Mouse (Mus musculus): ENCODE measurements around the gene Ccdc9. TPM values are rescaled to one million over a fixed set of nuclear protein-coding genes. Genes with fewer than 3 reads are reported as not detected.
A peak's percentile ranks its signal among the peaks of the same experiment; 100 is the strongest.
"Not testable (repeated sequence)": the region's sequence is repeated elsewhere in the genome, so short reads cannot be mapped to it uniquely, and the experiment has no call there.

Ccdc9 gene
- polyA plus RNA-seq, 1 experiment from 2014 or later: 44.7 TPM

DNA sequence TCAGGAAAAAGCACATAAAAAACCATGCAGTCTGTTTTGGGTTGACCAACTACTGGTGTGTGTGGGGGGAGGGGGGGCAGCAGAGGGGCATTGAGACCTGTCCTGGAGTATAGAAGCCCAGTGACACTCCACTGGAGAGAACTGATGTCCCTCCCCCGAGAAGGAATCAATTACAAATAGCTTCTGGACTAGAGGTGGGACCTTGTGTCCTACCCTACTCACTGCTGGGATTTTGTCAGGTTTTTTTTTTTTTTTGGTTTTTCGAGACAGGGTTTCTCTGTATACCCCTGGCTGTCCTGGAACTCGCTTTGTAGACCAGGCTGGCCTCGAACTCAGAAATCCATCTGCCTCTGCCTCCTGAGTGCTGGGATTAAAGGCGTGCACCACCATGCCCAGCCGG is 20.5 kb upstream of the Ccdc9 start:
- 74% methylated on average over 6 of the region's 6 CpGs for WGBS
- not testable (repeated sequence) for H3K4me3 ChIP-seq (replicated peaks); H3K9me3 ChIP-seq; H3K4me2 ChIP-seq; H3K9ac ChIP-seq (replicated peaks); ATAC-seq (ENCODE audit: insufficient number of reproducible peaks, insufficient read depth, low FRiP score, low TSS enrichment, low read depth); H3K36me3 ChIP-seq; H3K27ac ChIP-seq
- Histone ChIP-seq H3K27me3 (peaks cover 25% of the 10 kb centered on the region), H3K4me1 (replicated peaks) (peaks cover 37% of the 10 kb centered on the region)

DNA sequence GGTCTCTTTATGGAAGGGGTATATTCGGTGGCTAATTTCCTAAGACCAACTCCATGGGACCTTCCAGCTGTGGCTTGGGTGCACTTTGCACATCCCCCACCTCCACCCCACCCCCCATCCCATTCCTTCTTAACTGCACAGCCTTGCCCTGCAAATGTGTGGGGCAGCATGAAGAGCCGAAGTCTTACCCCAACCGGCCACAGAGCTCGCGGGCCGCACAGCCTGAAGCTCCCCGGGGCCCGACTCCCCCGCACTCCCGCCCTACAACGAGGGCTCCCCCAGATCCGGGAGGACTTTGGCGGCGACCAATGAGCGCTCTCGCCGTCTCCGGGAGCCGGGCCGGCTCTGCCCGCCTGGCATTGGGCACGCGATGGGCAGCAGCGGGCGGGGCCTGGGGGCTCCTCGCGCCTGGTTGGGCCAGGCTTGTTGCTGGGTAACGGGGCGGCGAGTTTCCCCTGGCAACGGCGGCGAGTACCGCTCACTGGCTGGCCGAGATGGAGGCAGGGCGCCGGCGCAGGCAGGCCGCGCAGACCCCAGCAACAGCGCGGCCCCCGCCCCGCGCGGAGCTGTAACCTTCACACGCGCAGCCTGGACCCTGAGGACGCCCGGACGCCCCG is 12.9 kb upstream of the Ccdc9 start:
- Histone ChIP-seq H3K4me1 (replicated peaks) (peaks cover 36% of the 10 kb centered on the region), H3K9me3 (no peaks in the 10 kb centered on the region), H3K9ac (replicated peaks) (peak overlapping the region; percentile 63), H3K4me2 (peak overlapping the region; percentile 75), H3K4me3 (replicated peaks) (peak overlapping the region; percentile 51), H3K27ac (peak overlapping the region; percentile 74), H3K27me3 (no peaks in the 10 kb centered on the region), H3K36me3 (no peaks in the 10 kb centered on the region)
- WGBS: 1% methylated on average over 52 of the region's 52 CpGs
- ATAC-seq (ENCODE audit: insufficient number of reproducible peaks, insufficient read depth, low FRiP score, low TSS enrichment, low read depth): peak; percentile 84

DNA sequence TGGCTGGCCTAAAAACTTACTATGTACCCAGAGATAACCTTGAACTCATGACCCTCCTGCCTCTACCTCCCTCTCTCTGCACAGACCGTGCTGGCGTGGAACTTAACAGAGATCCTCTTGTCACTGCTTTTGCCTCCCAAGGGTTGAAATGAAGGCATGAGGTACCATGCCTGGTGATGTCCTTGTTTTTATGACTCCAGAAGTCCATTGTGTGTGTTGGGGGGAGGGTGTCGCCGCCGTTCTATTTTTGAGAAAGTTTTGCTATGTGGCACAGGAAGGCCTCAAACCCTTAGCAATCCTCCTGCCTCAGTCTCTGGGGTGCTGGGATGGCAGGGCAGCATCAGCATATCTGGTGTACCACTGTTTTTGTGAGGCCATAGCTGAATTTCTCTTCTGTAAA is 12.3 kb upstream of the Ccdc9 start:
- Histone ChIP-seq H3K36me3 (no peaks in the 10 kb centered on the region), H3K4me3 (replicated peaks) (peak overlapping the region; percentile 51), H3K9me3 (no peaks in the 10 kb centered on the region), H3K4me1 (replicated peaks) (peaks cover 36% of the 10 kb centered on the region), H3K4me2 (peak overlapping the region; percentile 75), H3K27ac (peak overlapping the region; percentile 74), H3K27me3 (no peaks in the 10 kb centered on the region), H3K9ac (replicated peaks) (no peak overlapping the region)
- no peak for ATAC-seq (ENCODE audit: insufficient number of reproducible peaks, insufficient read depth, low FRiP score, low TSS enrichment, low read depth)
- 84% methylated on average over 5 of the region's 5 CpGs for WGBS

- ATAC-seq (ENCODE audit: insufficient number of reproducible peaks, insufficient read depth, low FRiP score, low TSS enrichment, low read depth): no peak
- Histone ChIP-seq H3K27ac (peak overlapping the region; percentile 89; the same call in 1 of the 2 replicates), H3K9me3 (no peaks in the 10 kb centered on the region), H3K9ac (replicated peaks) (no peak overlapping the region), H3K27me3 (no peaks in the 10 kb centered on the region), H3K4me1 (replicated peaks) (peaks cover 36% of the 10 kb centered on the region), H3K4me3 (replicated peaks) (no peak overlapping the region), H3K4me2 (peak overlapping the region; percentile 88), H3K36me3 (no peaks in the 10 kb centered on the region)
- 66% methylated on average over 2 of the region's 2 CpGs for WGBS
Observed at GRCm38 (mm10) chr7:16297616-16298015, 11.0 kb upstream of the Ccdc9 start.

- no peaks in the 10 kb centered on the region for H3K9me3 ChIP-seq
- H3K36me3 ChIP-seq: no peaks in the 10 kb centered on the region
- peak overlapping the region; percentile 50 for H3K9ac ChIP-seq (replicated peaks)
- peaks cover 36% of the 10 kb centered on the region for H3K4me1 ChIP-seq (replicated peaks)
- no peak for ATAC-seq (ENCODE audit: insufficient number of reproducible peaks, insufficient read depth, low FRiP score, low TSS enrichment, low read depth)
- H3K4me3 ChIP-seq (replicated peaks): peak overlapping the region; percentile 36
- H3K27me3 ChIP-seq: no peaks in the 10 kb centered on the region
- H3K4me2 ChIP-seq: peak overlapping the region; percentile 88
- peak overlapping the region; percentile 89 for H3K27ac ChIP-seq
- WGBS: under 1% methylated on average over 22 of the region's 22 CpGs
Observed at GRCm38 (mm10) chr7:16296766-16297390, 10.3 kb upstream of the Ccdc9 start.

GRCm38 (mm10) chr7:16296146-16296545 is 9.6 kb upstream of the Ccdc9 start:
- Histone ChIP-seq H3K36me3 (no peaks in the 10 kb centered on the region), H3K9ac (replicated peaks) (no peak overlapping the region), H3K4me1 (replicated peaks) (peaks cover 36% of the 10 kb centered on the region), H3K9me3 (no peaks in the 10 kb centered on the region), H3K4me3 (replicated peaks) (peak overlapping the region; percentile 36; the same call in 1 of the 2 replicates), H3K27me3 (no peaks in the 10 kb centered on the region), H3K27ac (peak overlapping the region; percentile 89), H3K4me2 (peak overlapping the region; percentile 88)
- no peak for ATAC-seq (ENCODE audit: insufficient number of reproducible peaks, insufficient read depth, low FRiP score, low TSS enrichment, low read depth)
- 33% methylated on average over 2 of the region's 2 CpGs for WGBS

DNA sequence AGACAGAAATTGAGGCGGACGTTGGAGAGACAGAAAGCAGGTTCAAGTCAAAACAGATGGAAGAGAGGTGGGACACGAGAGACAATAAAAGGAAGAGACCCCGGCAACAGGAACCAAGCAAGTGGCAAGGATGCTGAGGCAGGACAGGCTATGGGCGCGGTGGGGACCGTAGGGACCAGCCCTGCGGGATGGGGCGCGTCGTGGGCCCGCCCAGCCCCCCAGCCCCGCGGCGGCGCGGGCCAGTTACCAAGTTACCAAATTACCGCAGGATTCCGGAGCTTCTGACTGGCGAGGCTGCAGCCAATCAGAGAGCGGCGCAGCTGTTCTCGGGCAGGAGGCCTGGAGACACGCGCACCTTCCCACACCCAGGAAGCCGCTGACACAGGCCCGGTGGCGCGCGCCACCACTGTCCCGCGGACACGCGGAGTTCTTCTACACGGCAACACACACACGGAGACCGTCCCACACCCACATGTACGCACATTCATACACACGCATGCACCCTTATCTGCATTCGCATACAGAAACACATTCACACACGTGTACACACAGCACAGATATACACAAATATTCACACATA is 8.8 kb upstream of the Ccdc9 start:
- H3K27ac ChIP-seq: peak overlapping the region; percentile 89
- H3K9me3 ChIP-seq: no peaks in the 10 kb centered on the region
- H3K4me3 ChIP-seq (replicated peaks): peak overlapping the region; percentile 52
- ATAC-seq (ENCODE audit: insufficient number of reproducible peaks, insufficient read depth, low FRiP score, low TSS enrichment, low read depth): peak; percentile 28; the same call in 1 of the 2 replicates
- peaks cover 36% of the 10 kb centered on the region for H3K4me1 ChIP-seq (replicated peaks)
- WGBS: 2% methylated on average over 40 of the region's 41 CpGs
- H3K36me3 ChIP-seq: no peaks in the 10 kb centered on the region
- H3K27me3 ChIP-seq: no peaks in the 10 kb centered on the region
- peak overlapping the region; percentile 88 for H3K4me2 ChIP-seq
- H3K9ac ChIP-seq (replicated peaks): peak overlapping the region; percentile 53

DNA sequence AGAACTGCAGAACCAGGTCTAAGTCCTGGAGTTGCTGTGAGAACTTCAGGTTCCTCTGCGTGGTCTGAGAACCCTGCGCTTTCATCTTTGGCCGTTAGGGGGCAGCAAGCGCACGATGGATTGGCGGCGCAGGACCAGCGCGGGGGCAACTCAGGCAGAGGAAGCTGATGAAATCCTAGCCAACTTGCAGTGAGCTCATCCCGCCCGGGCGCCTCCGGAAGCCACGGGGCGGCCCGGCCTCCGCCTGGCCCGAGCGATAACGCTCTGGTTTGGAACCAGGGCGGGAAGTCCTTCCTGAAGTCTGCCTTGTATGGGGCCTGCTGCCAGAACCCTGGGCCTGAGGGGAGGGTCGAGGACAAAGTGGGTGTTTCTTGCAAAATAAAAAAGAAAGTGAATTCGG is 8.2 kb upstream of the Ccdc9 start:
- whole genome bisulfite sequencing: under 1% methylated on average over 23 of the region's 23 CpGs
- Histone ChIP-seq H3K27ac (peak overlapping the region; percentile 89), H3K4me3 (replicated peaks) (peak overlapping the region; percentile 52), H3K4me2 (peak overlapping the region; percentile 88), H3K27me3 (no peaks in the 10 kb centered on the region), H3K9ac (replicated peaks) (peak overlapping the region; percentile 53), H3K36me3 (no peaks in the 10 kb centered on the region), H3K4me1 (replicated peaks) (peaks cover 31% of the 10 kb centered on the region), H3K9me3 (no peaks in the 10 kb centered on the region)
- no peak; the same call in 1 of the 2 replicates for ATAC-seq (ENCODE audit: insufficient number of reproducible peaks, insufficient read depth, low FRiP score, low TSS enrichment, low read depth)

DNA sequence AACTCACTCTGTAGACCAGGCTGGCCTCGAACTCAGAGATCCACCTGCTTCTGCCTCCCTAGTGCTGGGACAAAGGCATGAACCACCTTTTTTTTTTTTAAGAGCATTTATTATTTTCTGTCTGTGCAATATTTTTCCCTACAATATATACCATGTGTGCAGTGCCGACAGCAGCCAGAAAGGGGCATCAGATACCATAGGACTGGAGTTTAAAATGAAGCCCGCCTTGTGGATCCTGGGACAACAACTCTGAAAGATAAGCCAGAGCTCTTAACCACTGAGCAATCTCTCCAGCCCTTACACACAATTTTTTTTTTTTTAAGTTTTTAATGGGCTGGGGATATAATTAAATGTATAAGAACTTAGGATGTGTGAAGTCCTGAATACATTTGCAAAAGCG is 7.8 kb upstream of the Ccdc9 start:
- Histone ChIP-seq H3K36me3 (no peaks in the 10 kb centered on the region), H3K4me3 (replicated peaks) (peak overlapping the region; percentile 52; the same call in 1 of the 2 replicates), H3K9ac (replicated peaks) (no peak overlapping the region), H3K27me3 (no peaks in the 10 kb centered on the region), H3K9me3 (no peaks in the 10 kb centered on the region), H3K4me1 (replicated peaks) (peaks cover 29% of the 10 kb centered on the region), H3K27ac (no peak overlapping the region), H3K4me2 (peak overlapping the region; percentile 88)
- no peak for ATAC-seq (ENCODE audit: insufficient number of reproducible peaks, insufficient read depth, low FRiP score, low TSS enrichment, low read depth)
- WGBS: 31% methylated on average over 4 of the region's 4 CpGs

- Histone ChIP-seq H3K27me3 (no peaks in the 10 kb centered on the region), H3K4me3 (replicated peaks) (no peak overlapping the region), H3K9ac (replicated peaks) (no peak overlapping the region), H3K9me3 (no peaks in the 10 kb centered on the region), H3K4me1 (replicated peaks) (peaks cover 11% of the 10 kb centered on the region), H3K36me3 (peaks cover 17% of the 10 kb centered on the region), H3K27ac (no peak overlapping the region), H3K4me2 (no peak overlapping the region)
- WGBS: 75% methylated on average over 1 of the region's 1 CpGs
- ATAC-seq (ENCODE audit: insufficient number of reproducible peaks, insufficient read depth, low FRiP score, low TSS enrichment, low read depth): no peak
Observed at GRCm38 (mm10) chr7:16287791-16288190, 1.2 kb upstream of the Ccdc9 start.

GRCm38 (mm10) chr7:16287016-16287415 is 421 bp upstream of the Ccdc9 start:
- peak overlapping the region; percentile 60 for H3K4me3 ChIP-seq (replicated peaks)
- peaks cover 24% of the 10 kb centered on the region for H3K36me3 ChIP-seq
- peak overlapping the region; percentile 62 for H3K4me2 ChIP-seq
- peaks cover 11% of the 10 kb centered on the region for H3K4me1 ChIP-seq (replicated peaks)
- WGBS: 84% methylated on average over 2 of the region's 2 CpGs
- no peak for ATAC-seq (ENCODE audit: insufficient number of reproducible peaks, insufficient read depth, low FRiP score, low TSS enrichment, low read depth)
- no peaks in the 10 kb centered on the region for H3K27me3 ChIP-seq
- no peaks in the 10 kb centered on the region for H3K9me3 ChIP-seq
- peak overlapping the region; percentile 94 for H3K27ac ChIP-seq
- H3K9ac ChIP-seq (replicated peaks): peak overlapping the region; percentile 70; the same call in 1 of the 2 replicates
